Mouse (Mus musculus) kidney, embryonic 16.5 days (tissue): ENCODE measurements around the gene Dcun1d5. TPM values are rescaled to one million over a fixed set of nuclear protein-coding genes. Genes with fewer than 3 reads are reported as not detected.
"Not testable (repeated sequence)": the region's sequence is repeated elsewhere in the genome, so short reads cannot be mapped to it uniquely, and the experiment has no call there.

Experiments
- ATAC-seq: fragments of 200-750 bp; cut with Nextera tagmentation; 2 replicates; pipeline ENCODE4 v1.8.0; 2017; ENCODE audit warnings: moderate TSS enrichment; ENCODE audit not compliant: low FRiP score, low TSS enrichment
- H3K27ac ChIP-seq: fragments of 300-500 bp; sonication (generic); 2 replicates; pipeline ENCODE4 v1.5.1; 2014; ENCODE audit warnings: low read length
- H3K27me3 ChIP-seq: fragments of 300-500 bp; sonication (generic); 2 replicates; pipeline ENCODE4 v1.6.1; 2014; ENCODE audit warnings: low read length, control low read depth, mixed read lengths; ENCODE audit not compliant: insufficient read depth
- H3K36me3 ChIP-seq: fragments of 300-500 bp; sonication (generic); 2 replicates; pipeline ENCODE4 v1.6.1; 2014; ENCODE audit warnings: low read length, control low read depth, mixed read lengths; ENCODE audit not compliant: insufficient read depth
- H3K4me1 ChIP-seq: fragments of 300-500 bp; sonication (generic); 2 replicates; pipeline ENCODE4 v1.6.1; 2014; ENCODE audit warnings: low read length, control low read depth, mixed read lengths; ENCODE audit not compliant: insufficient read depth
- H3K4me2 ChIP-seq: fragments of 300-500 bp; sonication (generic); replicated peaks from 2 replicates; pipeline ENCODE4 v1.6.1; 2014; ENCODE audit warnings: low read depth, low read length
- H3K4me3 ChIP-seq: fragments of 300-500 bp; sonication (generic); 2 replicates; pipeline ENCODE4 v1.5.1; 2014; ENCODE audit warnings: mild to moderate bottlenecking, low read length
- H3K9ac ChIP-seq: fragments of 300-500 bp; sonication (generic); replicated peaks from 2 replicates; pipeline ENCODE4 v1.6.1; 2014; ENCODE audit warnings: low read length
- H3K9me3 ChIP-seq: fragments of 300-500 bp; sonication (generic); 2 replicates; pipeline ENCODE4 v1.6.1; 2016; ENCODE audit warnings: low read length, control low read depth
- WGBS: fragments of 180-500 bp; shearing (Covaris S2); extraction: QIAGEN DNeasy Blood & Tissue Kit; methylation state at CpG from one replicate; pipeline ENCODE4 v1.1.7; 2014; 5-methylcytosine and 5-hydroxymethylcytosine counted together
- polyA plus RNA-seq: library from polyadenylated mRNA; unstranded; fragments of >200 nt; fragmentation: Nextera tagmentation; extraction: Ambion mirVana; gene quantifications from 2 replicates; pipeline ENCODE4 v1.2.1, GENCODE M21; 2015

Gene Dcun1d5
- polyA plus RNA-seq, 1 experiment from 2014 or later, result 110 TPM

GRCm38 (mm10) chr9:7190694-7191093 lies 6.4 kb downstream of the Dcun1d5 start:
- not testable (repeated sequence) for H3K4me3 ChIP-seq, H3K4me2 ChIP-seq, H3K27ac ChIP-seq, H3K9me3 ChIP-seq, H3K4me1 ChIP-seq, H3K9ac ChIP-seq, H3K27me3 ChIP-seq, H3K36me3 ChIP-seq, ATAC-seq
- 97% methylated on average over 3 of the region's 3 CpGs for WGBS

GRCm38 (mm10) chr9:7216240-7216639 lies 31.9 kb downstream of the Dcun1d5 start:
- no peaks in the 10 kb centered on the region for H3K4me1 ChIP-seq
- no peaks in the 10 kb centered on the region for H3K27me3 ChIP-seq
- no peak overlapping the region for H3K27ac ChIP-seq
- no peak overlapping the region for H3K4me2 ChIP-seq
- WGBS, result 55% methylated on average over 2 of the region's 2 CpGs
- peaks cover 9% of the 10 kb centered on the region; the same call in 1 of the 2 replicates for H3K36me3 ChIP-seq
- no peak overlapping the region for H3K4me3 ChIP-seq
- H3K9ac ChIP-seq, result no peak overlapping the region
- ATAC-seq, result no peak
- no peaks in the 10 kb centered on the region for H3K9me3 ChIP-seq

GRCm38 (mm10) chr9:7221024-7221423 lies 36.7 kb downstream of the Dcun1d5 start:
- H3K27me3 ChIP-seq, result no peaks in the 10 kb centered on the region
- H3K9me3 ChIP-seq, result no peaks in the 10 kb centered on the region
- no peak overlapping the region for H3K4me2 ChIP-seq
- H3K4me1 ChIP-seq, result no peaks in the 10 kb centered on the region
- no peak overlapping the region for H3K4me3 ChIP-seq
- H3K36me3 ChIP-seq, result peaks cover 3% of the 10 kb centered on the region; the same call in 1 of the 2 replicates
- no peak for ATAC-seq
- 92% methylated on average over 5 of the region's 5 CpGs for WGBS
- no peak overlapping the region for H3K9ac ChIP-seq
- H3K27ac ChIP-seq, result no peak overlapping the region

GRCm38 (mm10) chr9:7221460-7221859 lies 37.1 kb downstream of the Dcun1d5 start:
- Histone ChIP-seq H3K9ac (no peak overlapping the region), H3K4me1 (no peaks in the 10 kb centered on the region), H3K4me3 (no peak overlapping the region), H3K27me3 (no peaks in the 10 kb centered on the region), H3K4me2 (no peak overlapping the region), H3K36me3 (peaks cover 3% of the 10 kb centered on the region; the same call in 1 of the 2 replicates), H3K27ac (no peak overlapping the region), H3K9me3 (no peaks in the 10 kb centered on the region)
- ATAC-seq, result no peak
- 87% methylated on average over 7 of the region's 7 CpGs for WGBS

- Histone ChIP-seq H3K27ac (no peak overlapping the region), H3K9ac (no peak overlapping the region), H3K36me3 (no peaks in the 10 kb centered on the region), H3K4me3 (no peak overlapping the region), H3K4me1 (no peaks in the 10 kb centered on the region), H3K4me2 (no peak overlapping the region), H3K27me3 (no peaks in the 10 kb centered on the region), H3K9me3 (no peaks in the 10 kb centered on the region)
- no peak for ATAC-seq
- WGBS, result 98% methylated on average over 1 of the region's 1 CpGs
Observed at GRCm38 (mm10) chr9:7238619-7239018, 54.3 kb downstream of the Dcun1d5 start.

GRCm38 (mm10) chr9:7239967-7240366 lies 55.6 kb downstream of the Dcun1d5 start:
- Histone ChIP-seq H3K27me3 (no peaks in the 10 kb centered on the region), H3K4me2 (no peak overlapping the region), H3K9me3 (0 out of 2 replicates have a peak, but pooled peaks cover under 1% of the 10 kb centered on the region), H3K9ac (no peak overlapping the region), H3K4me3 (no peak overlapping the region), H3K27ac (no peak overlapping the region), H3K36me3 (no peaks in the 10 kb centered on the region), H3K4me1 (no peaks in the 10 kb centered on the region)
- 58% methylated on average over 2 of the region's 2 CpGs for WGBS
- ATAC-seq, result no peak

GRCm38 (mm10) chr9:7252797-7253654 lies 68.7 kb downstream of the Dcun1d5 start:
- Histone ChIP-seq H3K4me3 (no peak overlapping the region), H3K9ac (no peak overlapping the region), H3K36me3 (no peaks in the 10 kb centered on the region), H3K4me1 (no peaks in the 10 kb centered on the region), H3K27me3 (no peaks in the 10 kb centered on the region), H3K27ac (no peak overlapping the region), H3K9me3 (no peaks in the 10 kb centered on the region), H3K4me2 (no peak overlapping the region)
- ATAC-seq, result no peak
- WGBS, result 69% methylated on average over 1 of the region's 1 CpGs

Other genes with a start within 250 kb of the Dcun1d5 start
- 20.2 and 24.6 TPM in 2 replicates for gene Dync2h1, start 74 bp upstream of the Dcun1d5 start, polyA plus RNA-seq
- 0.30 and 0.34 TPM in 2 replicates for gene Mmp13, start 88.0 kb downstream of the Dcun1d5 start, polyA plus RNA-seq
- not detected in 2 replicates for gene Mmp12, start 159.9 kb downstream of the Dcun1d5 start, polyA plus RNA-seq
- gene Mmp1b, start 203.5 kb downstream of the Dcun1d5 start, polyA plus RNA-seq, result not detected in 2 replicates